Mouse (Mus musculus) mouse embryonic stem cell (cell line): Measurements from ENCODE around the gene Gm4871.

Experiments
- in situ Hi-C, 2 experiments: fragments of 300-500 bp; cut with MboI; formaldehyde crosslinking; loops; 1 replicate in 1 of 2; 3 replicates in 1 of 2; pipeline ENCODE4 v1.14.3; 2019 to 2020; ENCODE audit warnings: low sequenced_read_pairs in 2 of 2, low pct_unique_long_range_greater_than_20kb in 1 of 2, mixed read lengths in 1 of 2; ENCODE audit not compliant: unreplicated experiment in 1 of 2

The Gm4871 gene

DNA sequence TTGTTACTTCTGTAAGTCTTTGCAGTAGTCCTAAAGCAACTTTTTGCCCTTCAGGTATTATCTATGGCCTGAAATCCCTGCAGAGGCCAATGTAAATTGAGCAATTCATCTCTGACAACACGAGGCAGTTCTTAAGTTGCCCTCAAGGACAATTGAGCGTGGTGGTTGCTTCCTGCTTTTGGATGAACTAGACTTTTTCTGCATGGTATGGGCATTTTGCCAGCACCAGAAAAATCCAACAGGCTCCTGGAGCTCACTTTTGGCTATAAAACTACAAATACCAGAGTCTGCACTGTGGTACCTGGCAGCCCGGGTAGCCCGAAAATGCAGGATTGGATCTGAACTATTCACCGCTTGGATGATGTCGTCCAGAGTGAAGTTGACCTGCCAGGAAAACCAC lies 27.0 kb downstream of the Gm4871 start:
- in situ Hi-C loops: no loop called here

DNA sequence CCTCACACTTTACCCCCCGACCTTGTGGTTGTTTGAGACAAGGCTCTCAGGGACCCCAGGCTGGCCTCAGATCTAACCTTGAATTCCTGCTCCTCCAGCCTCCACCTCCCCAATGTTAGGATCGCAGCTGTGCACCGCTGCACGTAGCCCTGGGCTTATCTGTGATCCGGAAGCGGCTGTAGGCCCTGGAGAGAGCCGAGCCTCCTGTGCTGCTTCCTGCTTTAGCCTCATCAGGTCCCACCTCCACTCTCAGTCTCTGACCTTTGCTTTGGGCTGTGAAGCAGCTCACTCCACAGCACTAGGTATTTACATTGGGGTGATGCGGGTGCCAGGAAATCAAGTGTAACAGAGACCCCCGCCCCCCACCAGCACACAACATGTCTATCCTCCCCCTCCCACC lies 28.1 kb downstream of the Gm4871 start:
- in situ Hi-C loops: no loop called here

DNA sequence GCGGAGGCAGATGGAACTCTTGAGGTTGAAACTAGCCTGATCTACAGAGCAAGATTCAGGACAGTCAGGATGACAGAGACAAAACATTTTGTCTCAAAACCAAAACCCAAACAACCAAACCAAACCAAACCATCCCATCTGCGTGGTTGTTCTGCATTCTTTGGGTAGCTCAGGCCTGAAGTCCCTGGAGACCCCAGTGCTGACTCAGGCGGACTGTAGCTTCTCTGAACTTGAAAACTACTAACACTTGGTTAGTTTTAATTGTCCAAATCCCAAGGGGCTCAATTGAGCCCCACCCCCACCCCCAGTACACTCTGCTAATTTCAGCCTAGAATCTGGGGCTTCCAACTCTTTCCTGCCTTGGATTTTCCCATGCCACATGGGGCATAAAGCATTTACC lies 29.2 kb downstream of the Gm4871 start:
- in situ Hi-C loops: no loop called here

DNA sequence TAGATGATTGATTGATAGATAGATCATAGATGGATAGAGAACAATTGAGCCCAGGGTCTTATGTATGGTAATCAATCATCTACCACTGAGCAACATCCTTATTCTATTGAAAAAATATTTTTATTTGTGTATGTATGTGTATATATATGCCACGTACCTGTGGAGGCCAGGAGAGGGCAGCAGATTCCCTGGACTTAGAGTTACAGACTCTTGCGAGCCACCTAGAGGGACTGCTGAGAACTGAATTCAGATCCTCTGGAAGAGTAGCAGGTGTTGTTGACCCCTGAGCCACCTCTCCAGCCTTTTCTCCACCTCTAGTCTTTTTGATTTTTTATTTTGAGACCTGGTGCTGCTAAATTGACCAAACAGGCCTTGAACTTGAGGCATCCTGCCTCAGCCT lies 34.1 kb downstream of the Gm4871 start:
- in situ Hi-C loops: loop anchor here in 1 of 2 experiments (5.0 kb wide), 1 partner anchor 74 kb away; no protein-coding TSS in a partner anchor

DNA sequence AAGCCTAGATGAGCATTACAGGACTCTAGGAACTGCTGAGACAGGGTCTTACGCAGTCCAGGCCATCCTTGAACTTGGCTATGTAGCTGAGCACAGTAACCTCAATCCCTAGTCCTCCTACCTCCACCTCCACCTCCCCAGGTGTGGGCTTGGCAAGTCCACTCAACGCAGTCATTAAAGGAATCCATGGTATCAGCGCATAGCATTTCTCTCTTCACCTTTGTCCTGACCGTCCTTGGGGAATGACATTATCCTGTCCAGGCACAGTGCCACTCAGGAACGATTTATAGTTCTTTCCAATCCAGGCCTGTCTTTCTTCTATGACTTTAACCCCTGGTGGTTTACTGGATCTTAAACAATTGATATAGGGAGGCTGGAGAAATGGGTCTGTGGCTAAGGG lies 42.1 kb downstream of the Gm4871 start:
- in situ Hi-C loops: no loop called here

DNA sequence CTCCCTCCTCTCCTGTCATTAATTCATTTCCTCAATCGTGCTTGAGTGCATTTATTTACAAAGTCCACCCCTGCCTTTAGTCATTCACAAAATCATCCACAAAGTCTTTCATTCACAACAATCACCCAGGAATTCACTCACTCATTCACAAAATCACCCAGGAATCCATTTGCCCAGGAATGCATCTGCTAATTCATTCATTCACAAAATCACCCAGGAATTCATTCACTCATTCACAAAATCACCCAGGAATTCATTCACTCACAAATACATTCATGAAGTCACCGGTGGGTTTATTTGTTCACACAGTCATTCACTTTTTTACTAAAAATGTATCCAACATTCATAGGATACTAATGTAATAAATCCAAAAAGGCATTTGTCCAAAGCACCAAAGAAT lies 42.5 kb downstream of the Gm4871 start:
- in situ Hi-C loops: no loop called here

DNA sequence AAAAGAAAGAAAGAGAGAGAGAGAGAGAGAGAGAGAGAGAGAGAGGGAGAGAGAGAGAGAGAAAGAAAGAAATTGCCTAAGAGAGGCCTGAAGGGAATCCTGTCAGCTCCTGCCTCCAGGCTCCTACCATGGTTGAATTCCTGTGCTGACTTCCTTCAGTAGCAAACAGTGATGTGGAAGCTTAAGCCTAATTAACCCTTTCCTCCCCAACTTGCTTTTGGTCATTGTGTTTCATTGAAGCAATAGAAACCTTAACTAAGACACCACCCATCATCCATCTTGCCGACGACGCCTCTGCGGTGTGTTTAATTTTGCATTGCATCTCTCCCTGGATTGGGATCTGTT lies 43.5 kb downstream of the Gm4871 start:
- in situ Hi-C loops: loop anchor here in 1 of 2 experiments (10.0 kb wide), 2 partner anchors 104 to 134 kb away; no protein-coding TSS in a partner anchor

DNA sequence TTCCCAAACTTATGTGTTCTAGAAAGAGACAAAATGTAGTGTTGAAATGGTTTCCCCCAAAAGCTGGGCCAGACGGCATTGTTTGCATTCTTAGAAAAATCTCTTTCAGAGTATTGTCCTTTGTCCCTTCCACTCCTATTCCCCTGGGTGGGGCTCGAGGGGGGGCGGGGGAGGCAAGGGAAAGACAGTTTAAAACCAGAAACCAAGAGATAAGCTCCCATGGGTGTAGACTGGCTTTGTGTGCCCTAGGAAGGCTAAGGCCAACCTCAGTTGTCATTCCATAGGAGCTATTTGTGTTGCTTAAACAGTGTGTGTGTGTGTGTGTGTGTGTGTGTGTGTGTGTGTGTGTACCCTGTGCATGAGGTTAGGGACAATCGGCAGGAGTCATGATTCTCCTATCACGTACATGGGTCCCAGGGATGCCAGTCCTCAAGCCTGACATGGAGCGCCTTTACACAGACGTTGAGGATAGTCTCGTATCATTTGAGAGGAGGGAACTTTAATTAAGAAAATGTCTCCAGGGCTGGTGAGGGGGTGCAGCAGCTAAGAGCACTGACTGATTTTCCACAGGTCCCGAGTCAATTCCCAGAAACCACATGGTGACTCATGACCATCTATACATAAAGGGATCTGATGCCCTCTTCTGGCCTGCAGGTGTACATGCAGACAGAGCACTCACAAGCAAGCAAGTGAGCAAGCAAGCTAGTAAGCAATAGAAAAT lies 44.1 kb downstream of the Gm4871 start:
- in situ Hi-C loops: loop anchor here in 1 of 2 experiments (10.0 kb wide), 2 partner anchors 104 to 134 kb away; no protein-coding TSS in a partner anchor

DNA sequence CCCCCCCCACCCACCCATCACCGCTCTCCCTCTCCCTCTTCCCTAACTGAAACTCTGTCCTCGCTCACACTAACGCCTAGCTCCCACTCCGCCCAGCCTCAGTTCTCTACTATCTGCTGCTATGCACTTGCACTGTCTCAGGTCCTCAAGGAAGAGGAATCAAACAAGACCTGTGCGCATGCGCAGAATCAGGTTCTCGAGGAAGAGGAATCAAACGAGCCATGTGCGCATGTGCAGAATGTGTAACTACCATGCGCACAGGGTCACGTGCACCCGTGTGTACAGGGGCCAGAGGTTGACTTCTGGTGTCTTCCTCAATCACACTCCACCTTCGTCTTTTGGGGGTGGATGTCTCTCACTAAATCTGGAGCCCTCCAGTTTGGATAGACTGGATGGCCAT lies 45.0 kb downstream of the Gm4871 start:
- in situ Hi-C loops: loop anchor here in 1 of 2 experiments (10.0 kb wide), 2 partner anchors 103 to 133 kb away; no protein-coding TSS in a partner anchor

DNA sequence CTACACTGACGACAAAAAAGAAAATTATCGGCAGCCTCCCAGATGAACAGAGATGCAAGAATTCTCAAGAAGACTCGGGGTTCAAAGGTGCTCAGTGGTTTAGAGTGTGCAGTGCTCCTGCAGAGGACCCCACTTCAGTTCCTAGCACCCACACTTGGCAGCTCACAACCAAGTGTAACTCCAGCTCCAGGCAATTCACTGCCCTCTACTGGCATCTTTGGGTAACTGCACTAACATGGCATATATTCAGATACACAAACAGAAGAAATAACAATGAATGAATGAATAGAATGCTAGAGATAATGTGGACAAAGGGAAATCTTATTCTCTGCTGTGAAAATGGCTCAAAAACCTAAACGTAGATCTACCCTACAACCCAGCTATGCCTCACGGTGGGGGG lies 47.7 kb downstream of the Gm4871 start:
- in situ Hi-C loops: loop anchor here in 1 of 2 experiments (10.0 kb wide), 2 partner anchors 100 to 130 kb away; no protein-coding TSS in a partner anchor

DNA sequence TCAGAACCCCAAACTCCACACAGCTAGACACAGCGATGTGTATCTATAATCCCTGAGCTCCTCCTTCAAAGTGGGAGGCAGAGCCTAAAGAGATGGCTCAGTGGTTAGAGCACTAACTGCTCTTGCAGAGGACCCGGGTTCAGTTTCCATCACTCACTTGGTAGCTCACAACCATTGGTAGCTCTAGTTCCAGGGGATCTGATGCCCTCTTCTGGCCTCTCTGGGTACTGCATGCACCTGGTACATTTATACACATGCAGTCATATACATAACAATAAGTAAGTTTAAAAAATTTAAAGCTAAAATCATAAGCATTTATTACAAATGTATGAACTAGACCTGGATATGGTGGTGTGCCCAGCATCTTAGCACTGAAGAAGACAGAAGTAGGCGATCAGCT lies 49.3 kb downstream of the Gm4871 start:
- in situ Hi-C loops: loop anchor here in 1 of 2 experiments (10.0 kb wide), 2 partner anchors 98 to 128 kb away; no protein-coding TSS in a partner anchor
